Mouse (Mus musculus) cortical plate, adult 2 months (tissue): ENCODE measurements around the gene N4bp1.

Experiments
- CTCF ChIP-seq: fragments of 200-500 bp; IDR thresholded peaks from 2 replicates; pipeline ENCODE4 v1.5.1; 2011; ENCODE audit warnings: mild to moderate bottlenecking, control low read depth, low read length; ENCODE audit not compliant: insufficient read depth; ENCODE audit errors: extremely low read depth
- POLR2A ChIP-seq: fragments of 200-500 bp; IDR thresholded peaks from 2 replicates; pipeline ENCODE4 v1.6.1; 2011; ENCODE audit warnings: mild to moderate bottlenecking, low read length, control low read depth; ENCODE audit not compliant: insufficient read depth; ENCODE audit errors: extremely low read depth

GRCm38 (mm10) chr8:86828925-86829324 is 56.1 kb downstream of the N4bp1 start:
- TF ChIP-seq CTCF, result no peak
- no peak for TF ChIP-seq POLR2A
